ENCODE assay signal across 8 mouse cellular contexts in the genomic region with DNA sequence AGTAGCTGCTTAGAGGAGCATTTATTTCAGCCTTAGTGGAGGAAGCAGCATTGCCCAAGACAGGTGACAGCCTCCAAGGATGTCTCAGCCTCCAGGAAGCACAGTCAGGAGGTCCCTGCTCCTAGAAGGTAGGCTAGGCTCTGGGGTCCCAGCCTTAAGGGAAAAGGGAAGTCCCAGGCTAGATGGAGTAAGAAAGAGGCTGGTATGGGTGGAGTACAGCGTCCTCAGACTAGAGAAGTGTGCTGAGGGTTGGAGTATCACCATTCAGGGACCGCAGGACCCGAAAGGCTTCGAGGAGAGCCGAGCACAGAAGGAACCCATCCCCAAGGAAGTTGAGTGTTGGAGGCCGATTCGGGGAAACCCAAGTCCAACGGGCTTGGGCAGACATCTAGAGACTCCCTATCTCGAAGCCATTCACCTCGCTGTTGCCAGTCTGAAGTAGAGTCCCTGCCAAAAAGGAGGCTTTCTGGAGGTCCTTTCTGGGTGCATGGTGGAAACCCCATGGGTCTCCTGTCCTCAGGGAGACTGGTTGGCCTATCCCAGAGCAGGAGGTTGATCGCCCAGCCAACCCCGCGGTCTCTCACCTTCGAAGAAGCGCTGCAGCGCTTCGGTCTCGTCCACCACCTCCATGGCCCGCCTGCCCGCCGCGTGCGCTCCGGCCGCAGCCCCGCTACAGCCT. TPM values are rescaled to one million over a fixed set of nuclear protein-coding genes. Genes with fewer than 3 reads are reported as not detected.
DNase-seq lines count a peak whose midpoint lies in the region; ATAC-seq and TF ChIP-seq lines count a peak whose summit lies in the region.

No protein-coding gene starts in this region.

- 3% methylated on average over 26 of the region's 26 CpGs for WGBS in liver, embryonic 14.5 days (ENCODE audit: insufficient replicate concordance)

- H3K4me1 ChIP-seq in erythroblast, embryonic 14.5 days (ENCODE audit: control insufficient read depth) = peaks cover 20% of the 10 kb centered on the region
- peaks cover 3 to 26% of the 10 kb centered on the region in 2 experiments; a peak in 2 of 4 replicates for H3K4me1 ChIP-seq in liver, embryonic 14.5 days (replicated peaks; ENCODE audit: control insufficient read depth in 2 of 2, insufficient read depth in 2 of 2, low read length in 1 of 2)

- H3K27me3 ChIP-seq in erythroblast, embryonic 14.5 days (ENCODE audit: control insufficient read depth) = peaks cover 28% of the 10 kb centered on the region
- H3K27me3 ChIP-seq in liver, embryonic 14.5 days (ENCODE audit: control insufficient read depth, insufficient read depth, low read length) = peaks cover 7% of the 10 kb centered on the region

- H3K36me3 ChIP-seq in erythroblast, embryonic 14.5 days (ENCODE audit: control insufficient read depth) = no peaks in the 10 kb centered on the region
- no peaks in the 10 kb centered on the region for H3K36me3 ChIP-seq in liver, embryonic 14.5 days (replicated peaks; ENCODE audit: control insufficient read depth, insufficient read depth, low read depth)

- no peak for TF ChIP-seq EP300 in liver, embryonic 14.5 days (IDR thresholded peaks at IDR 0.05; ENCODE audit: low read depth)

- peak overlapping the region; percentile 71 for H3K4me2 ChIP-seq in liver, embryonic 14.5 days (ENCODE audit: low read depth)

- peak; percentile 32 for DNase-seq in thymus, postnatal 0 days (ENCODE audit: low spot score)
- DNase-seq in thymus, postnatal 25 days = no peak
- no peak for DNase-seq in liver, embryonic 14.5 days (ENCODE audit: low read depth in 3 of 3, low spot score in 3 of 3)
- no peak for DNase-seq in right cerebral cortex, postnatal 25 days
- no peak for DNase-seq in Muller cell, postnatal 12 days (ENCODE audit: inconsistent ontology term)
- DNase-seq in embryo, embryonic 9.5 days (ENCODE audit: extremely low spot score) = no peak

- no peak for TF ChIP-seq CTCF in liver, embryonic 14.5 days (IDR thresholded peaks at IDR 0.05; ENCODE audit: low read depth)

- ATAC-seq in erythroblast, adult 5-6 weeks (replicated peaks; ENCODE audit: low FRiP score, poor library complexity, severe bottlenecking) = no peak
- ATAC-seq in liver, embryonic 14.5 days (ENCODE audit: insufficient read depth) = peak; percentile 14; the same call in 1 of the 2 replicates

- no peak overlapping the region for H3K27ac ChIP-seq in liver, embryonic 14.5 days

- H3K9me3 ChIP-seq in erythroblast, embryonic 14.5 days (ENCODE audit: control insufficient read depth, low read length) = no peaks in the 10 kb centered on the region
- H3K9me3 ChIP-seq in liver, embryonic 14.5 days (ENCODE audit: control insufficient read depth, low read length) = no peaks in the 10 kb centered on the region

- peak overlapping the region; percentile 54 for H3K4me3 ChIP-seq in erythroblast, embryonic 14.5 days (replicated peaks)
- H3K4me3 ChIP-seq in liver, embryonic 14.5 days (ENCODE audit: insufficient read depth in 1 of 2, low read depth in 2 of 2, low read length in 2 of 2) = peak overlapping the region; percentile 54 to 57

- peak overlapping the region; percentile 43 for H3K9ac ChIP-seq in liver, embryonic 14.5 days (replicated peaks)

RNA-seq across cellular contexts. Expression of a gene that starts 0.4 kb away (rescaled TPM):
- polyA plus RNA-seq in erythroblast, embryonic 14.5 days (2012) = 0.02 TPM in 1 of 2 replicates, not detected in the other
- not detected in 2 replicates for total RNA-seq in erythroblast, adult 5-6 weeks (2015; ENCODE audit: low replicate concordance)
- total RNA-seq in erythroblast, adult 5-6 weeks (2017; ENCODE audit: low replicate concordance) = 0.42 TPM in 1 of 2 replicates, not detected in the other
- 0.03 and 0.12 TPM in 2 replicates for polyA plus RNA-seq in thymus, postnatal 0 days (2015; fragmentation: Nextera tagmentation; extraction: Ambion mirVana)
- polyA plus RNA-seq in liver, embryonic 14.5 days (2012; rRNA removed) = 6.4 and 9.1 TPM in 2 replicates
- polyA plus RNA-seq in liver, embryonic 14.5 days (2014; fragmentation: Nextera tagmentation; extraction: Ambion mirVana) = 3.5 and 3.7 TPM in 2 replicates

RNA-seq across cellular contexts. Expression of a gene that starts 36.1 kb away (rescaled TPM):
- polyA plus RNA-seq in erythroblast, embryonic 14.5 days (2012) = 9.7 and 14.5 TPM in 2 replicates
- 15.2 and 26.3 TPM in 2 replicates for total RNA-seq in erythroblast, adult 5-6 weeks (2015; ENCODE audit: low replicate concordance)
- total RNA-seq in erythroblast, adult 5-6 weeks (2017; ENCODE audit: low replicate concordance) = 38.4 and 58.1 TPM in 2 replicates
- 127 and 136 TPM in 2 replicates for polyA plus RNA-seq in thymus, postnatal 0 days (2015; fragmentation: Nextera tagmentation; extraction: Ambion mirVana)
- polyA plus RNA-seq in liver, embryonic 14.5 days (2012; rRNA removed) = 53.1 and 75.8 TPM in 2 replicates
- 131 and 145 TPM in 2 replicates for polyA plus RNA-seq in liver, embryonic 14.5 days (2014; fragmentation: Nextera tagmentation; extraction: Ambion mirVana)

RNA-seq across cellular contexts. Expression of a gene that starts 36.3 kb away (rescaled TPM):
- polyA plus RNA-seq in erythroblast, embryonic 14.5 days (2012) = 1.6 and 2.2 TPM in 2 replicates
- total RNA-seq in erythroblast, adult 5-6 weeks (2015; ENCODE audit: low replicate concordance) = 87.8 and 120 TPM in 2 replicates
- total RNA-seq in erythroblast, adult 5-6 weeks (2017; ENCODE audit: low replicate concordance) = 49.7 and 60.6 TPM in 2 replicates
- 563 and 614 TPM in 2 replicates for polyA plus RNA-seq in thymus, postnatal 0 days (2015; fragmentation: Nextera tagmentation; extraction: Ambion mirVana)
- polyA plus RNA-seq in liver, embryonic 14.5 days (2012; rRNA removed) = 78.6 and 107 TPM in 2 replicates
- polyA plus RNA-seq in liver, embryonic 14.5 days (2014; fragmentation: Nextera tagmentation; extraction: Ambion mirVana) = 397 and 402 TPM in 2 replicates

RNA-seq across cellular contexts. Expression of a gene that starts 57.4 kb away (rescaled TPM):
- polyA plus RNA-seq in erythroblast, embryonic 14.5 days (2012) = 3.0 and 3.7 TPM in 2 replicates
- total RNA-seq in erythroblast, adult 5-6 weeks (2015; ENCODE audit: low replicate concordance) = 19.2 and 38.2 TPM in 2 replicates
- 13.0 and 15.6 TPM in 2 replicates for total RNA-seq in erythroblast, adult 5-6 weeks (2017; ENCODE audit: low replicate concordance)
- 29.0 and 29.2 TPM in 2 replicates for polyA plus RNA-seq in thymus, postnatal 0 days (2015; fragmentation: Nextera tagmentation; extraction: Ambion mirVana)
- polyA plus RNA-seq in liver, embryonic 14.5 days (2012; rRNA removed) = 27.3 and 32.1 TPM in 2 replicates
- 45.2 and 50.5 TPM in 2 replicates for polyA plus RNA-seq in liver, embryonic 14.5 days (2014; fragmentation: Nextera tagmentation; extraction: Ambion mirVana)

Comparison
In these comparisons a context has a peak if more than half of its experiments do, and no peak if none do; other contexts are left out.
1. RNA of a gene that starts 36.3 kb away (polyA plus RNA-seq): 563 to 614 TPM in thymus, postnatal 0 days and 78.6 to 402 TPM in liver, embryonic 14.5 days; 1.6 to 2.2 TPM in erythroblast, embryonic 14.5 days; every median in the first group is over 10 times any median in the second.